Mouse (Mus musculus): ENCODE measurements around the gene Ndufaf2. TPM values are rescaled to one million over a fixed set of nuclear protein-coding genes. Genes with fewer than 3 reads are reported as not detected.

The Ndufaf2 gene
- polyA plus RNA-seq, 1 experiment from 2014 or later = 57.1 TPM

DNA sequence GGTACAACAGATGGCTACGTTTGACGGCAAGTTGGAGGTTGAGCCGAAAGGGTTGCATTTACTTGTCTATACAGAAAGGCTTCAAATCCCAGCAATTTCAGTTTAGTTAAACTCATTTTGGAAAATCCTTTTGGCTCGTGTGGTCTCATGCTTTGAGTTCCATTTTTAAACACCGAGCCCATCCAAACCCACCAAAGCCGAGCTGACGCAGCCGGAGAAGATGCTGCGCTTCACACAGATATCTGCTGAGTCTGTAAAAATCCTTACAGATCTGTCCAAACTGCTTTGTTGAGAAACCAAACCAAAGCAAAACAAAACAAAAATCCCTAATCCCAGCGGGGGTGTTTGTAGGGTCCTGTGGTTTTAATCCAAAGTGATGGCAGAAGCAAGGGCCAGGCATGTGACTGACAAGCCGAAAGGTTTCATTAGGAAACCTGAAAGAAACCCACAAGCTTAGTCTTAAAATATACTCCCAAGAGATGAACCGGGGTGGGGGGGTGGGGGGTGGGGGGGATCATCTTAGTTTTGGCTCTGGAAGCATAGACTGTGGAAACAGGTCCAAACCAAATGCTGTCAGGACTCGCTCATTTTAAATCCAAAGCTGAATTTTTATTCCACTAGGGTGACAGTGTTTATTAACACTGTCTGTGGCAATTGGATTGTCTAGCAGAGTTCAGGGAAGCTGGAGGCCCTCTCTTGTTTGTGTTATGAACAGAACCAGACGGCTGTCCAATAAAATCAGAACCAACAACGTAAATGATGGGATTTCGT, 181.4 kb downstream of the Ndufaf2 start:
- H3K4me3 ChIP-seq (replicated peaks; ENCODE audit: low read length) = no peak overlapping the region
- no peak overlapping the region for H3K9ac ChIP-seq (ENCODE audit: low read length)
- WGBS = 71% methylated on average over 16 of the region's 16 CpGs
- no peak overlapping the region for H3K4me2 ChIP-seq (ENCODE audit: low read depth, low read length)
- H3K9me3 ChIP-seq (replicated peaks; ENCODE audit: control insufficient read depth, low read length) = no peaks in the 10 kb centered on the region
- no peaks in the 10 kb centered on the region for H3K4me1 ChIP-seq (ENCODE audit: control insufficient read depth, insufficient read depth, low read length)
- no peaks in the 10 kb centered on the region for H3K36me3 ChIP-seq (ENCODE audit: control insufficient read depth, insufficient read depth, low read length)
- peak; percentile 64; the same call in 1 of the 2 replicates for ATAC-seq (ENCODE audit: insufficient read depth, low FRiP score)
- H3K27ac ChIP-seq (ENCODE audit: low read length) = no peak overlapping the region
- H3K27me3 ChIP-seq (ENCODE audit: control insufficient read depth, insufficient read depth, low read length) = no peaks in the 10 kb centered on the region

DNA sequence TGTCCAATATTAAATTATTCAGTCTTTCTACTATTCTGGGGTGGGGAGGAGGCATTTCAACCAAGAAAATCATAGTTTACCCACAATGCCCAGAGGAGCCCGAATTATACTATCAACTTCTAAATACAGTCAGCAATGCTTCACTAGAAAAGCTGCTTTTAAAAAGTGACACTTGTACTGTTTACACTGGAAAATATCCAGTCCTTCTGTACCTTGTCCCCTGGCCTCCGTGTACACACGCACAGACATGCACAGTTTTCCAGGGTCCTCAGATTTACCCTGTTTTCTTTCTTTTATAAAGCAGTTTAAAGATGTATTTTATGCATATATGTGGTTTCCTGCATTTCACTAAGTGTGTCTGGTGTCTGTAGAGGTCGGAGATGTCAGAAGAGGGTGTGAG, 186.0 kb downstream of the Ndufaf2 start:
- Histone ChIP-seq H3K4me1 (ENCODE audit: control insufficient read depth, insufficient read depth, low read length) (0 out of 2 replicates have a peak, but pooled peaks cover 4% of the 10 kb centered on the region), H3K4me2 (ENCODE audit: low read depth, low read length) (no peak overlapping the region), H3K27me3 (ENCODE audit: control insufficient read depth, insufficient read depth, low read length) (no peaks in the 10 kb centered on the region), H3K9ac (ENCODE audit: low read length) (no peak overlapping the region), H3K9me3 (replicated peaks; ENCODE audit: control insufficient read depth, low read length) (no peaks in the 10 kb centered on the region), H3K36me3 (ENCODE audit: control insufficient read depth, insufficient read depth, low read length) (no peaks in the 10 kb centered on the region), H3K4me3 (replicated peaks; ENCODE audit: low read length) (no peak overlapping the region), H3K27ac (ENCODE audit: low read length) (no peak overlapping the region)
- 73% methylated on average over 4 of the region's 4 CpGs for WGBS
- no peak for ATAC-seq (ENCODE audit: insufficient read depth, low FRiP score)

DNA sequence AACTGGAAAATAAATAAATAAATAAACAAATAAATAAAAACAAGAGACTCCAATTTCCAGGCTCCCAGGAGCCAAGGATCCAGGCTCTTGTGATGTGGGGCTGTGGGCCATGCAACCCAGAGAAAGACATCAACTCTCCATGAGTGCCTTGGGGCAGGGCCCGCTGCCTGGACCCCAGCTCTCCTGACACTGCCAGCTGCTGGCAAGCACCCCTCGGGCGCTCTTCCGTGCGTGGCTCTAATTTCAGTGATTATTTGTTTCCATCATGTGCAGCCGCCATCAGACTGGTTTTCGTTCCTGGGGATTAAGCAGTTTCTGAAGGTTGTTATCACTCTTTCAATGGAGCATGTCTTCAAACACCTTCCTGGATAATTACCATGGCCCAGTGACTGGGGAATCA, 186.6 kb downstream of the Ndufaf2 start:
- Histone ChIP-seq H3K27ac (ENCODE audit: low read length) (no peak overlapping the region), H3K9ac (ENCODE audit: low read length) (no peak overlapping the region), H3K4me3 (replicated peaks; ENCODE audit: low read length) (no peak overlapping the region), H3K9me3 (replicated peaks; ENCODE audit: control insufficient read depth, low read length) (no peaks in the 10 kb centered on the region), H3K4me2 (ENCODE audit: low read depth, low read length) (no peak overlapping the region), H3K4me1 (ENCODE audit: control insufficient read depth, insufficient read depth, low read length) (0 out of 2 replicates have a peak, but pooled peaks cover 4% of the 10 kb centered on the region), H3K27me3 (ENCODE audit: control insufficient read depth, insufficient read depth, low read length) (no peaks in the 10 kb centered on the region), H3K36me3 (ENCODE audit: control insufficient read depth, insufficient read depth, low read length) (no peaks in the 10 kb centered on the region)
- no peak for ATAC-seq (ENCODE audit: insufficient read depth, low FRiP score)
- WGBS = 74% methylated on average over 7 of the region's 7 CpGs

DNA sequence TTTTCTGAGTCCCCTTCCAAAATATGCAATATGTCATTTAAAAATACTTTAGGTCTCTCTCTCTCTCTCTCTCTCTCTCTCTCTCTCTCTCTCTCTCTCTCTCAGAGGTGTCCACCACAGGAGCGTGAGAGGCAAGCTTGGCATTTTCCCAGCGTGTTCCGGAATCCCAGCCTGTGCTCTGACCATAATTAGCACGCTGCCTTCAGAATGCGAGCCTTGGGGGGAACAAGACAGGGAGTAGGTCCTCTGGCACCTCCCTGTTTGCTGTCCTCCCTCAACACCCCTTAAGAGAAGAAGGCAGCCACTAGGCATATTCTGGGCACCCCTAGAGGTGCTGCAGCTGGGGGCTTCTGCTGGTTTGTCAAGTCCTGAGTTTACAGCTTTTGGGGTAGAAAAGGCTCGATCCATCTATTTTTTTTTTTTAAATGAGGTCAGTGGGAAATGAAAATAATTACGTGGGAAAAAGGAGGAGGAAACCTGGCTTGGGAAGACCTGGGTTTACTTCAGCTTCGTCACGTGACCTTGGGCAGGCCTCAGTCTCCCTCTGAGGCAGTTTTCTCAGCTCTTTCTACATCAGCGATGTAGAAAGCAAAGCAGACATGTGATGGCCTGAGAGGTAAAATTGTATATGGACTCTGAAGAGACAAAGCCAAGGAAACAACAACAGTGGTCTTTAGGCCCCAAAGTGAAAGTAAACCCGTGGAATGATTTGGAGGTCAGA, 187.8 kb downstream of the Ndufaf2 start:
- H3K27me3 ChIP-seq (ENCODE audit: control insufficient read depth, insufficient read depth, low read length) = no peaks in the 10 kb centered on the region
- no peak overlapping the region for H3K9ac ChIP-seq (ENCODE audit: low read length)
- no peaks in the 10 kb centered on the region for H3K9me3 ChIP-seq (replicated peaks; ENCODE audit: control insufficient read depth, low read length)
- no peak overlapping the region for H3K4me2 ChIP-seq (ENCODE audit: low read depth, low read length)
- H3K36me3 ChIP-seq (ENCODE audit: control insufficient read depth, insufficient read depth, low read length) = no peaks in the 10 kb centered on the region
- 62% methylated on average over 11 of the region's 11 CpGs for WGBS
- no peak overlapping the region for H3K4me3 ChIP-seq (replicated peaks; ENCODE audit: low read length)
- H3K27ac ChIP-seq (ENCODE audit: low read length) = no peak overlapping the region
- ATAC-seq (ENCODE audit: insufficient read depth, low FRiP score) = peak; percentile 40; the same call in 1 of the 2 replicates
- H3K4me1 ChIP-seq (ENCODE audit: control insufficient read depth, insufficient read depth, low read length) = 0 out of 2 replicates have a peak, but pooled peaks cover 4% of the 10 kb centered on the region

DNA sequence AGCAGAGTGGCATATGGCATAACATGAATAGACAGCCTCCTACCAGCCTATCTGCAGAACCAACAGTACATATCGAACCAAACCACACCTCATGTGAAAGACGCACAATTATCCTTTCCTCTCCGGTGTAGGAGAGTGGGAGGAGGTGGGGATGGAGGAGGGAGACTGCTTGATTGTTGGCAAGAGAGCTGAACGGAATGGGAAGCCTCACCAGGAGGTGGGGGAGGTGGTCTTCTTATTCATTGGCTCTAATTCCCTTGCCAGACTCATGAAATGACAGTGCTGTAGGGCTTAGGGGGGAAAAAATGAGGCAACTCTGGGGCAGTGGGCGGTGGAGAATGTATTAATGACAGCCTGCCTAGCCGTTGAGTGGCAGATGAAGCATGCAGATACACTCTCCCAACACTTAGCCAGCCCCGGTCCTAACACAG, 188.4 kb downstream of the Ndufaf2 start:
- Histone ChIP-seq H3K4me1 (ENCODE audit: control insufficient read depth, insufficient read depth, low read length) (0 out of 2 replicates have a peak, but pooled peaks cover 4% of the 10 kb centered on the region), H3K27me3 (ENCODE audit: control insufficient read depth, insufficient read depth, low read length) (no peaks in the 10 kb centered on the region)

DNA sequence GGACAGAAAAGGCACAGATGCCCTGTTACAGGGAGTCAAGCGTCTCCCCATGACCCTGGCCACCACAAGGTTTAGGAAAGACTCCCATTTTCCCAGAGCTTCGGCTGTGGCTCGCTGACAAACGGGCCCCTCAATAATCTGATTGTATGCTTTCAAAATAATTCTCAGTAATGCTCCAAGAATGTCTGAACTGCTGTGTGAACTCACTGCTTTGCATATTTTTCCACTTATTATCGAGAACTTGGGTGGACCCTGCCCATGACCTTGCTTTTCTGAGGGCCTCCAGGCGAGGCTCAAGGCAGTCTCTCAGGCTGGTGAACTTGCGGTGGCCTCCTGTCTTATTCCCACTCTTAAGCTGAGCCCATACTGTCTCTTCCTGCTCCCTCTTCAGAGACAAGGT, 193.8 kb downstream of the Ndufaf2 start:
- H3K27ac ChIP-seq (ENCODE audit: low read length) = no peak overlapping the region
- no peak for ATAC-seq (ENCODE audit: insufficient read depth, low FRiP score)
- 44% methylated on average over 7 of the region's 7 CpGs for WGBS
- no peak overlapping the region for H3K4me2 ChIP-seq (ENCODE audit: low read depth, low read length)
- no peak overlapping the region for H3K9ac ChIP-seq (ENCODE audit: low read length)
- no peaks in the 10 kb centered on the region for H3K9me3 ChIP-seq (replicated peaks; ENCODE audit: control insufficient read depth, low read length)
- H3K36me3 ChIP-seq (ENCODE audit: control insufficient read depth, insufficient read depth, low read length) = no peaks in the 10 kb centered on the region
- peaks cover 20% of the 10 kb centered on the region; the same call in 1 of the 2 replicates for H3K4me1 ChIP-seq (ENCODE audit: control insufficient read depth, insufficient read depth, low read length)
- H3K4me3 ChIP-seq (replicated peaks; ENCODE audit: low read length) = no peak overlapping the region
- H3K27me3 ChIP-seq (ENCODE audit: control insufficient read depth, insufficient read depth, low read length) = no peaks in the 10 kb centered on the region

More for the DNA sequence above, 188.4 kb downstream of the Ndufaf2 start:
- WGBS = 31% methylated on average over 7 of the region's 7 CpGs
- Histone ChIP-seq H3K9ac (ENCODE audit: low read length) (no peak overlapping the region), H3K36me3 (ENCODE audit: control insufficient read depth, insufficient read depth, low read length) (no peaks in the 10 kb centered on the region), H3K9me3 (replicated peaks; ENCODE audit: control insufficient read depth, low read length) (no peaks in the 10 kb centered on the region), H3K4me2 (ENCODE audit: low read depth, low read length) (no peak overlapping the region), H3K4me3 (replicated peaks; ENCODE audit: low read length) (no peak overlapping the region), H3K27ac (ENCODE audit: low read length) (no peak overlapping the region)
- no peak for ATAC-seq (ENCODE audit: insufficient read depth, low FRiP score)

DNA sequence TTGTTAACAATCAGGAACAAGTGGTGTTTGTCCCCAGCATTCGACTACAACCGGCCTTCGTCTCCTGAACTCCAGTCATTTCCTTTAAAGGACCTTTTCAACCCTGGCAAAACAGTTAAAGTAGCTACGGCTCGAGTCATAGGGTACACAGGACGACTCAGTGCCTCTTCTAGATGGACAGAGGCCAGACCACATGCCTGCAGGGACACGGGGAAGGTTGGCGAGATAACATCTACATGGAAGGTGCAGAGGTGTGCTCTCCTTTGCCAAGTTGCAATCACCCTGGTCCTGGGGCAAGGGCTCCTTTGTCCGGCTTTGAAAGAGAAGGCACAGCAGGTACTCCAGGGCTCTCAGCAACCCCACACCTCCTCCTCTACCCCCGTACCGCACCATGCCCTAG, 195.0 kb downstream of the Ndufaf2 start:
- no peak overlapping the region for H3K9ac ChIP-seq (ENCODE audit: low read length)
- no peak overlapping the region for H3K27ac ChIP-seq (ENCODE audit: low read length)
- H3K4me2 ChIP-seq (ENCODE audit: low read depth, low read length) = no peak overlapping the region
- no peak overlapping the region for H3K4me3 ChIP-seq (replicated peaks; ENCODE audit: low read length)
- no peaks in the 10 kb centered on the region for H3K27me3 ChIP-seq (ENCODE audit: control insufficient read depth, insufficient read depth, low read length)
- H3K36me3 ChIP-seq (ENCODE audit: control insufficient read depth, insufficient read depth, low read length) = no peaks in the 10 kb centered on the region
- no peaks in the 10 kb centered on the region for H3K9me3 ChIP-seq (replicated peaks; ENCODE audit: control insufficient read depth, low read length)
- no peak for ATAC-seq (ENCODE audit: insufficient read depth, low FRiP score)
- H3K4me1 ChIP-seq (ENCODE audit: control insufficient read depth, insufficient read depth, low read length) = peaks cover 25% of the 10 kb centered on the region
- WGBS = 65% methylated on average over 11 of the region's 11 CpGs

DNA sequence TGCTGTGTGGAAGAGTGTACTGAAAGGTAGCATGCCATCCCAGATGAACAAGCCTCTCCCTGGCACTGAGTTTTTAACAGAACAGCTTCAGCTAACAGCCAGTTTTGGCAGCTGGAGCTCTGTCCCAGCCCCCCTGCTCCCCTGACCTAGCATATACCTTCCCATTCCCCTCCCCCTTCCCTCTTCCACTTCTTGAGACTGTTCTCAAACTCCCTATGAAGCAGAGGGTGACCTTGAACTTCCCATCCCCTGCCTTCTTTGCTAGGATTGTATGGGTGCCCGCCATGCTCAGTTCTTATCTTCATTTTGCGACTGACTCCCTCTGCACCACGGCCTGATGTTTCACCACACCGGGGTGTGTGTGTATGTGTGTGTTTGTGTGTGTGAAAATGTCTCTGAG, 195.7 kb downstream of the Ndufaf2 start:
- H3K9ac ChIP-seq (ENCODE audit: low read length) = no peak overlapping the region
- no peak overlapping the region for H3K4me2 ChIP-seq (ENCODE audit: low read depth, low read length)
- H3K27me3 ChIP-seq (ENCODE audit: control insufficient read depth, insufficient read depth, low read length) = no peaks in the 10 kb centered on the region
- peaks cover 25% of the 10 kb centered on the region for H3K4me1 ChIP-seq (ENCODE audit: control insufficient read depth, insufficient read depth, low read length)
- peak overlapping the region; percentile 36; the same call in 1 of the 2 replicates for H3K27ac ChIP-seq (ENCODE audit: low read length)
- ATAC-seq (ENCODE audit: insufficient read depth, low FRiP score) = no peak
- H3K36me3 ChIP-seq (ENCODE audit: control insufficient read depth, insufficient read depth, low read length) = no peaks in the 10 kb centered on the region
- H3K9me3 ChIP-seq (replicated peaks; ENCODE audit: control insufficient read depth, low read length) = no peaks in the 10 kb centered on the region
- WGBS = 46% methylated on average over 4 of the region's 4 CpGs
- no peak overlapping the region for H3K4me3 ChIP-seq (replicated peaks; ENCODE audit: low read length)

DNA sequence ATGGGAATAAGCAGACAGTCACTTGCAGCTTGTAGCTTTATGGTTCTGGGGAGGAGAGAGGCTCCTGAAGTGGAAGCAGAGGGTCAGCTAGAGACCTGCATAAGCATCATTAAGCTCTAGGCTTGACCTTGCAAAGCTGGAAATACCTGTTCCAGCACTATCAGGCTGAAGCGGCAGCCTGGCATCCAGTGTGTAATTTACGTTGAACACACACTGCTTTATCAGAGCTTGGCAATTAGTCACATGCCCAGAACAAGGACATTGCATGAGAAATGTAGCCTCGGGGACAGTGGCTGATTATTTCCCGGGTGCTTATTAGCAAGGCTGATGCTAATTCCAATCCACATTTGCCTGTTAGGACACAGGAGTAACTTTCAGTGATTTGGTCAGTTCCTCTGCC, 196.5 kb downstream of the Ndufaf2 start:
- 44% methylated on average over 4 of the region's 4 CpGs for WGBS
- no peak overlapping the region for H3K4me3 ChIP-seq (replicated peaks; ENCODE audit: low read length)

More for the DNA sequence above, 196.5 kb downstream of the Ndufaf2 start:
- Histone ChIP-seq H3K36me3 (ENCODE audit: control insufficient read depth, insufficient read depth, low read length) (no peaks in the 10 kb centered on the region), H3K27me3 (ENCODE audit: control insufficient read depth, insufficient read depth, low read length) (no peaks in the 10 kb centered on the region), H3K4me1 (ENCODE audit: control insufficient read depth, insufficient read depth, low read length) (peaks cover 25% of the 10 kb centered on the region), H3K27ac (ENCODE audit: low read length) (peak overlapping the region; percentile 84), H3K9ac (ENCODE audit: low read length) (no peak overlapping the region), H3K4me2 (ENCODE audit: low read depth, low read length) (no peak overlapping the region), H3K9me3 (replicated peaks; ENCODE audit: control insufficient read depth, low read length) (no peaks in the 10 kb centered on the region)
- peak; percentile 87 for ATAC-seq (ENCODE audit: insufficient read depth, low FRiP score)
